Mouse (Mus musculus) urinary bladder, postnatal 36 days (tissue): ENCODE results near the gene Cptp.

Experiments used
- DNase-seq, 2 experiments: peaks; one replicate each; pipeline ENCODE4 v3.0.0; 2022; ENCODE audit warnings: low spot score in 2 of 2, mixed read lengths in 1 of 2

The Cptp gene

GRCm38 (mm10) chr4:155841651-155842270 is 27.5 kb downstream of the Cptp start:
- peak in 1 of 2 experiments; percentile 0 for DNase-seq

- DNase-seq = peak in 1 of 2 experiments; percentile 60
These were observed 28.2 kb downstream of the Cptp start for GRCm38 (mm10) chr4:155841003-155841454.

- DNase-seq = no peak
These were observed 28.9 kb downstream of the Cptp start for GRCm38 (mm10) chr4:155840076-155841002.

- DNase-seq = peak; percentile 61 to 87
These were observed 29.7 kb downstream of the Cptp start, which contains the start of gene Mxra8 for GRCm38 (mm10) chr4:155839483-155839910. Gene Mxra8, plus strand, starts transcription at chr4:155839680.

GRCm38 (mm10) chr4:155838187-155839153 is 30.8 kb downstream of the Cptp start:
- DNase-seq = no peak

- no peak for DNase-seq
These were observed 31.7 kb downstream of the Cptp start for GRCm38 (mm10) chr4:155837404-155838010.

- peak; percentile 64 to 82 for DNase-seq
These were observed 35.4 kb downstream of the Cptp start for GRCm38 (mm10) chr4:155833836-155834235.

GRCm38 (mm10) chr4:155833234-155833633 is 36.0 kb downstream of the Cptp start:
- DNase-seq = no peak

GRCm38 (mm10) chr4:155832321-155832720 is 36.9 kb downstream of the Cptp start:
- no peak for DNase-seq

GRCm38 (mm10) chr4:155831831-155832230 is 37.4 kb downstream of the Cptp start:
- no peak for DNase-seq

GRCm38 (mm10) chr4:155831205-155831766 is 38.0 kb downstream of the Cptp start, which contains the start of gene Aurkaip1:
Gene Aurkaip1, plus strand, starts transcription at chr4:155831272.
- DNase-seq = peak; percentile 89 to 95

GRCm38 (mm10) chr4:155830596-155830995 is 38.6 kb downstream of the Cptp start:
- no peak for DNase-seq

GRCm38 (mm10) chr4:155829866-155830265 is 39.4 kb downstream of the Cptp start:
- DNase-seq = no peak

- no peak for DNase-seq
These were observed 45.8 kb downstream of the Cptp start for GRCm38 (mm10) chr4:155823443-155823842.

- no peak for DNase-seq
These were observed 48.2 kb downstream of the Cptp start for GRCm38 (mm10) chr4:155821025-155821424.

- DNase-seq = no peak
These were observed 51.7 kb downstream of the Cptp start for GRCm38 (mm10) chr4:155817533-155817932.
